Mouse (Mus musculus) liver, embryonic 11.5 days (tissue): ENCODE measurements around the gene Catsperz. TPM values are rescaled to one million over a fixed set of nuclear protein-coding genes. Genes with fewer than 3 reads are reported as not detected.

Source experiments
- ATAC-seq: fragments of 200-750 bp; cut with Nextera tagmentation; replicated peaks from 2 replicates; pipeline ENCODE4 v1.8.0; 2017; ENCODE audit warnings: moderate number of reproducible peaks, mild to moderate bottlenecking, moderate TSS enrichment, moderate library complexity; ENCODE audit not compliant: low FRiP score
- DNase-seq: peaks from one replicate; pipeline ENCODE4 v3.0.0-alpha.2; 2017; ENCODE audit warnings: low spot score
- H3K27ac ChIP-seq: fragments of 300-500 bp; sonication (generic); 2 replicates; pipeline ENCODE4 v1.5.1; 2014; ENCODE audit warnings: mild to moderate bottlenecking, low read depth, low read length, control low read depth
- H3K27me3 ChIP-seq: fragments of 300-500 bp; sonication (generic); replicated peaks from 2 replicates; pipeline ENCODE4 v1.6.1; 2014; ENCODE audit warnings: low read length, mixed read lengths; ENCODE audit not compliant: control insufficient read depth, insufficient read depth
- H3K36me3 ChIP-seq: fragments of 300-500 bp; sonication (generic); 2 replicates; pipeline ENCODE4 v1.6.1; 2014; ENCODE audit warnings: mild to moderate bottlenecking, low read length, moderate library complexity, mixed read lengths; ENCODE audit not compliant: control insufficient read depth, insufficient read depth
- H3K4me1 ChIP-seq: fragments of 300-500 bp; sonication (generic); replicated peaks from 2 replicates; pipeline ENCODE4 v1.6.1; 2014; ENCODE audit warnings: low read length, mixed read lengths; ENCODE audit not compliant: control insufficient read depth, insufficient read depth
- H3K4me2 ChIP-seq: fragments of 300-500 bp; sonication (generic); 2 replicates; pipeline ENCODE4 v1.6.1; 2014; ENCODE audit warnings: mild to moderate bottlenecking, control low read depth, moderate library complexity
- H3K4me3 ChIP-seq: fragments of 300-500 bp; sonication (generic); 2 replicates; pipeline ENCODE4 v1.5.1; 2014; ENCODE audit warnings: low read depth, low read length, control low read depth
- H3K9ac ChIP-seq: fragments of 300-500 bp; sonication (generic); 2 replicates; pipeline ENCODE4 v1.6.1; 2014; ENCODE audit warnings: low read depth, low read length, control low read depth
- H3K9me3 ChIP-seq: fragments of 300-500 bp; sonication (generic); 2 replicates; pipeline ENCODE4 v1.6.1; 2016; ENCODE audit warnings: low read length, inconsistent platforms, mixed read lengths; ENCODE audit not compliant: control insufficient read depth
- WGBS: fragments of 180-500 bp; shearing (Covaris S2); extraction: QIAGEN DNeasy Blood & Tissue Kit; methylation state at CpG from one replicate; pipeline ENCODE4 v1.1.7; 2014; 5-methylcytosine and 5-hydroxymethylcytosine counted together
- polyA plus RNA-seq: library from polyadenylated mRNA; unstranded; fragments of >200 nt; fragmentation: Nextera tagmentation; extraction: Ambion mirVana; gene quantifications from 2 replicates; pipeline ENCODE4 v1.2.1, GENCODE M21; 2014

Catsperz gene
- polyA plus RNA-seq, 1 experiment from 2014 or later: 0.49 TPM

DNA sequence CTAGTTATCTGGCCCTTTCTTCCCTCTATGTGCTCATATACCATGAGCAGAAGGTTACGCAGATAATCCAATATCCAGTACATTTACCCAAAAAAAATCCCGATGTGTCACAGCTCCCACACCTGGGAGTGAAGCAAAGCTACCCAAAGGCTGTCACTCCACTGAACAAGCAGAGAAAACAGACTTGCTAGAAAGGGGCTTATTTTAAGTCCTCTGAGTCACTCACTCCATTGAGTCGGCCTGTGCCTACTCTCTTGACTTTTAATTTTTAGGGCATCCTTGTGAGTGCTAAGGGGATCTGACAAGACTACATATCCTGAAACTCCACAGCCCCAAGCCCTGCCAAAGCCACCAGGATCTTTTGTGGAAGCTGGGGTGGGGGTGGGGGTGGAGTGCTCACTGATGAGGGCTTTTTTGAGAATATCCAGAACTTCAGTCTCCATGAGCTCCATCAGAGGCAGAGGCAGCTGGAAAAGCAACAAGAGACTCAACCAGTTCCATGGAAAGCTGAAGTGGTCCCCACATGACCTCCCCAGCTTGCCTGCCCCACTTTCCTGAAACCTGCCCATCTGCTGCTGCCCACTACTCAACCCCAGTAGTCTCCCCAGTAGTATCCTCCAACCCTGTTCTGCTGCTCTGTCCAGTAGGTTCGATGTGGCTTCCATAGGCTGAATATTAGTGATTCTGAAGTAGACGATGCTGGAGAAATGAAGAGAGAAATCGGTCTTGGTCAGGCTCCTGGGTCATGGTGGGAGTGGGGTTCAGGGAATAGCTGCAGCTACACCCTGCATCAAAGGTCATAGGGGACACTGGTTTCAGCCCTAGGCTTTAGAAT is 2.1 kb downstream of the Catsperz start:
- H3K4me2 ChIP-seq: peak overlapping the region; percentile 97
- H3K27me3 ChIP-seq: peaks cover 49% of the 10 kb centered on the region
- H3K9ac ChIP-seq: peak overlapping the region; percentile 34; the same call in 1 of the 2 replicates
- DNase-seq (no peak), ATAC-seq (no peak)
- no peak overlapping the region for H3K27ac ChIP-seq
- peaks cover 38% of the 10 kb centered on the region for H3K4me1 ChIP-seq
- H3K9me3 ChIP-seq: no peaks in the 10 kb centered on the region
- peaks cover 5% of the 10 kb centered on the region; the same call in 1 of the 2 replicates for H3K36me3 ChIP-seq
- 55% methylated on average over 6 of the region's 6 CpGs for WGBS
- peak overlapping the region; percentile 68; the same call in 1 of the 2 replicates for H3K4me3 ChIP-seq

DNA sequence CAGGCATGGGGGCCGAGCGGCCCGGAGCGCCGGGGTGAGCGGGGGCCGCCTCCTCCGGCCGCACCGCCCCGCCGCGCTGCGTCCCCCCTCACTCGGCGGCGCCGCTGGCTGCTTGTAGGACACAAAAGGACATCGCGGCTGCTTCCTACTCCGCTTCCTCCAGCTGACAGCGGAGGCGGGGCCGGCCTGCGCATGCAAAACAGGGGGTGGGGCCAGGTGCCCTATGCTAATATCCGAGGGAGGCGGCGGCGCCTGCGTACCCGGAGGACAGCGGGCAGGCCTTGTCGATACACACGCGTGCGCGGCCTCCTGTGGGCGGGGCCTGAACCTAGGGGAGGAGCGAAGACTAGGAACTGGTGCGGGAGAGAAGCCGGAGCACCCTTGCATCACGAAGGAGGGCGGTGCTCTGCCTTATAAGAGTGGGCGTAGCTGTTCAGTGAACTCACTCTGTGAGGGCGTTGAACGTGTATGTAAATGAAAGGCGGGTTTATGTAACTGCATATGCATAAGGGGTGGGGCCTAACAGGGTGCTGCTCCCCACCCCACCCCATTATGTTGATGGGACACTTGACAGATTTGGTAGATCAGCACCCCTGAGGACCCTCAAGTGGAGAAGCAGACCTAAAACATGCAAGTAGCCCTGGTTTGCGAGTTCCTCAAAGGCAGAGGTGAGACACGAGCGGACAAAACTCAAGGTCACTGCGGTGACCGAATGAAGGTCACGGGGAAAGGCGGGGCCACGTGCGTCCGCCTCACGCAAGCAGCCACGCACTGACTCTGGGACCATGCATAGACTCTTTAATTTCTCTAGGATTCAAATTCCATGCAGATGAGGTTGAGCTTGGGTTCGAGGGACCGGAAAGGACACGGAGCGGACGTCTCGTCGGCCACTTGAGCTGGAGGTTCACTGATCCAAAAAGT is 3.3 kb downstream of the Catsperz start, which contains the start of gene Esrra:
Gene Esrra (minus strand): TSS at position 167 of the 921 bp plus-strand sequence.
- DNase-seq: peak; percentile 100
- under 1% methylated on average over 61 of the region's 66 CpGs for WGBS
- H3K9ac ChIP-seq: peak within 1 kb of the TSS; percentile 74
- peaks cover 36% of the 10 kb centered on the region for H3K4me1 ChIP-seq
- peak within 1 kb of the TSS; percentile 82 for H3K27ac ChIP-seq
- H3K36me3 ChIP-seq: peaks cover 5% of the 10 kb centered on the region; the same call in 1 of the 2 replicates
- peak within 1 kb of the TSS; percentile 68 for H3K4me3 ChIP-seq
- ATAC-seq: peak; percentile 94
- H3K9me3 ChIP-seq: no peaks in the 10 kb centered on the region
- H3K27me3 ChIP-seq: peaks cover 37% of the 10 kb centered on the region
- peak within 1 kb of the TSS; percentile 97 for H3K4me2 ChIP-seq

GRCm38 (mm10) chr19:6920741-6921636 is 4.2 kb downstream of the Catsperz start:
- 1% methylated on average over 33 of the region's 48 CpGs for WGBS
- peak; percentile 82 for DNase-seq
- Histone ChIP-seq H3K4me2 (peak overlapping the region; percentile 97), H3K9ac (peak overlapping the region; percentile 74), H3K36me3 (peaks cover 5% of the 10 kb centered on the region; the same call in 1 of the 2 replicates), H3K27me3 (peaks cover 28% of the 10 kb centered on the region), H3K9me3 (no peaks in the 10 kb centered on the region), H3K27ac (peak overlapping the region; percentile 82), H3K4me3 (peak overlapping the region; percentile 68), H3K4me1 (peaks cover 39% of the 10 kb centered on the region)
- no peak; the same call in 1 of the 2 replicates for ATAC-seq

GRCm38 (mm10) chr19:6919876-6920740 is 5.1 kb downstream of the Catsperz start:
- no peak for ATAC-seq
- H3K36me3 ChIP-seq: peaks cover 5% of the 10 kb centered on the region; the same call in 1 of the 2 replicates
- peak overlapping the region; percentile 74 for H3K9ac ChIP-seq
- peak; percentile 38 for DNase-seq
- peaks cover 19% of the 10 kb centered on the region for H3K27me3 ChIP-seq
- H3K4me1 ChIP-seq: peaks cover 38% of the 10 kb centered on the region
- no peaks in the 10 kb centered on the region for H3K9me3 ChIP-seq
- peak overlapping the region; percentile 68 for H3K4me3 ChIP-seq
- WGBS: 41% methylated on average over 8 of the region's 8 CpGs
- H3K4me2 ChIP-seq: peak overlapping the region; percentile 97
- peak overlapping the region; percentile 82 for H3K27ac ChIP-seq

- Histone ChIP-seq H3K36me3 (peaks cover 5% of the 10 kb centered on the region; the same call in 1 of the 2 replicates), H3K9ac (no peak overlapping the region), H3K4me1 (peaks cover 35% of the 10 kb centered on the region), H3K4me2 (no peak overlapping the region), H3K9me3 (no peaks in the 10 kb centered on the region), H3K27ac (no peak overlapping the region), H3K27me3 (peaks cover 13% of the 10 kb centered on the region; the same call in 1 of the 2 replicates), H3K4me3 (no peak overlapping the region)
- ATAC-seq (no peak), DNase-seq (no peak)
Observed at GRCm38 (mm10) chr19:6919431-6919830, 5.7 kb downstream of the Catsperz start.

DNA sequence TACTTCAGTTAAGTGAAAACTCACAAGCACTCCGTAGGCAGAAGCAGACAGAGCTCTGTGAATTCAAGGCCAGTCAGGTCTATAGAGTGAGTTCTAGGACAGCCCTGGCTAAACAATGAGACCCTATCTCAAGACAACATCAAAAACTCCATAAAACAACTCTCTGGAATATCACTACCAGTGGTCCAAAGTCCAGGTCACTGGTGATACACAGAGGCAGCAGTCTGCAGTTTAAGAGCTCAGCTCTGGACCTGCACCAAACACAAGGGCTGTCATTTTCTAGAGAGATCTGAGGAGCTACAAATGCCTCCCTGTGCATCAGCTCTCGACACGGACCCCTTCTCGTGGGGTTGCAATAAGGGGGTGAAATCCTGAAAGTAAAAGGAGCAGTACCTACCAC is 6.9 kb downstream of the Catsperz start:
- Histone ChIP-seq H3K27me3 (peaks cover 5% of the 10 kb centered on the region; the same call in 1 of the 2 replicates), H3K9ac (no peak overlapping the region), H3K9me3 (no peaks in the 10 kb centered on the region), H3K4me3 (no peak overlapping the region), H3K4me1 (peaks cover 35% of the 10 kb centered on the region), H3K36me3 (peaks cover 11% of the 10 kb centered on the region), H3K4me2 (no peak overlapping the region), H3K27ac (no peak overlapping the region)
- no peak for ATAC-seq
- WGBS: 87% methylated on average over 4 of the region's 4 CpGs
- DNase-seq: no peak

GRCm38 (mm10) chr19:6916496-6916895 is 8.7 kb downstream of the Catsperz start:
- no peak overlapping the region for H3K4me2 ChIP-seq
- no peaks in the 10 kb centered on the region for H3K9me3 ChIP-seq
- H3K9ac ChIP-seq: no peak overlapping the region
- DNase-seq (no peak), ATAC-seq (no peak)
- peaks cover 29% of the 10 kb centered on the region for H3K36me3 ChIP-seq
- H3K27ac ChIP-seq: no peak overlapping the region
- WGBS: 85% methylated on average over 4 of the region's 4 CpGs
- H3K4me3 ChIP-seq: no peak overlapping the region
- peaks cover 27% of the 10 kb centered on the region for H3K4me1 ChIP-seq
- H3K27me3 ChIP-seq: no peaks in the 10 kb centered on the region
